Mouse (Mus musculus): Measurements from ENCODE around the gene Farp2. TPM values are rescaled to one million over a fixed set of nuclear protein-coding genes. Genes with fewer than 3 reads are reported as not detected.
A peak's percentile ranks its signal among the peaks of the same experiment; 100 is the strongest.
"Not testable (repeated sequence)": the region's sequence is repeated elsewhere in the genome, so short reads cannot be mapped to it uniquely, and the experiment has no call there.

Farp2 gene
- polyA plus RNA-seq, 1 experiment from 2014 or later, result 8.0 TPM

GRCm38 (mm10) chr1:93506944-93507676, 4.8 kb upstream of the Farp2 start:
- H3K4me2 ChIP-seq (replicated peaks), result no peak overlapping the region
- no peak overlapping the region for H3K9ac ChIP-seq
- H3K9me3 ChIP-seq, result no peaks in the 10 kb centered on the region
- H3K27ac ChIP-seq, result no peak overlapping the region
- no peak for ATAC-seq (ENCODE audit: low FRiP score, low read depth)
- WGBS, result 59% methylated on average over 10 of the region's 10 CpGs
- H3K4me1 ChIP-seq, result peaks cover 7% of the 10 kb centered on the region
- H3K27me3 ChIP-seq, result no peaks in the 10 kb centered on the region
- no peak overlapping the region for H3K4me3 ChIP-seq
- H3K36me3 ChIP-seq, result peaks cover 43% of the 10 kb centered on the region

GRCm38 (mm10) chr1:93508576-93508975, 3.3 kb upstream of the Farp2 start:
- not testable (repeated sequence) for H3K9me3 ChIP-seq; H3K27me3 ChIP-seq; H3K4me2 ChIP-seq (replicated peaks); H3K9ac ChIP-seq; H3K4me3 ChIP-seq; H3K27ac ChIP-seq; ATAC-seq (ENCODE audit: low FRiP score, low read depth)
- H3K36me3 ChIP-seq, result peaks cover 35% of the 10 kb centered on the region
- 63% methylated on average over 1 of the region's 1 CpGs for WGBS
- peaks cover 19% of the 10 kb centered on the region for H3K4me1 ChIP-seq

GRCm38 (mm10) chr1:93512351-93512690, 442 bp downstream of the Farp2 start:
- Histone ChIP-seq H3K36me3 (peaks cover 10% of the 10 kb centered on the region), H3K4me1 (peaks cover 21% of the 10 kb centered on the region), H3K4me2 (replicated peaks) (peak overlapping the region; percentile 82), H3K4me3 (peak overlapping the region; percentile 78), H3K9ac (peak overlapping the region; percentile 81), H3K27ac (peak overlapping the region; percentile 72; the same call in 1 of the 2 replicates), H3K27me3 (no peaks in the 10 kb centered on the region), H3K9me3 (no peaks in the 10 kb centered on the region)
- peak; percentile 50 for ATAC-seq (ENCODE audit: low FRiP score, low read depth)
- WGBS, result 2% methylated on average over 15 of the region's 15 CpGs

GRCm38 (mm10) chr1:93513221-93513620, 1.3 kb downstream of the Farp2 start:
- peak overlapping the region; percentile 48; the same call in 1 of the 2 replicates for H3K9ac ChIP-seq
- peak overlapping the region; percentile 78 for H3K4me3 ChIP-seq
- peaks cover 10% of the 10 kb centered on the region for H3K36me3 ChIP-seq
- no peaks in the 10 kb centered on the region for H3K27me3 ChIP-seq
- no peaks in the 10 kb centered on the region for H3K9me3 ChIP-seq
- H3K4me2 ChIP-seq (replicated peaks), result peak overlapping the region; percentile 82
- ATAC-seq (ENCODE audit: low FRiP score, low read depth), result no peak
- H3K27ac ChIP-seq, result no peak overlapping the region
- H3K4me1 ChIP-seq, result peaks cover 21% of the 10 kb centered on the region
- 71% methylated on average over 14 of the region's 14 CpGs for WGBS

GRCm38 (mm10) chr1:93521491-93521890, 9.6 kb downstream of the Farp2 start:
- Histone ChIP-seq H3K4me2 (replicated peaks) (no peak overlapping the region), H3K4me3 (no peak overlapping the region), H3K9ac (no peak overlapping the region), H3K9me3 (no peaks in the 10 kb centered on the region), H3K27ac (no peak overlapping the region), H3K36me3 (peaks cover 6% of the 10 kb centered on the region; the same call in 1 of the 2 replicates), H3K4me1 (no peaks in the 10 kb centered on the region), H3K27me3 (no peaks in the 10 kb centered on the region)
- ATAC-seq (ENCODE audit: low FRiP score, low read depth), result no peak
- WGBS, result 74% methylated on average over 2 of the region's 2 CpGs

- Histone ChIP-seq H3K4me2 (replicated peaks) (no peak overlapping the region), H3K27ac (no peak overlapping the region)
- no peak for ATAC-seq (ENCODE audit: low FRiP score, low read depth)
These were observed 10.4 kb downstream of the Farp2 start for GRCm38 (mm10) chr1:93522325-93522724.

GRCm38 (mm10) chr1:93529801-93530200, 17.9 kb downstream of the Farp2 start:
- Histone ChIP-seq H3K9ac (no peak overlapping the region), H3K9me3 (no peaks in the 10 kb centered on the region), H3K27me3 (no peaks in the 10 kb centered on the region), H3K27ac (no peak overlapping the region), H3K4me2 (replicated peaks) (no peak overlapping the region), H3K36me3 (peaks cover 42% of the 10 kb centered on the region), H3K4me3 (no peak overlapping the region), H3K4me1 (no peaks in the 10 kb centered on the region)
- WGBS, result 86% methylated on average over 6 of the region's 6 CpGs
- no peak for ATAC-seq (ENCODE audit: low FRiP score, low read depth)

More at GRCm38 (mm10) chr1:93522325-93522724, 10.4 kb downstream of the Farp2 start:
- WGBS, result 80% methylated on average over 1 of the region's 1 CpGs
- no peaks in the 10 kb centered on the region for H3K4me1 ChIP-seq
- no peak overlapping the region for H3K4me3 ChIP-seq
- no peaks in the 10 kb centered on the region for H3K27me3 ChIP-seq
- no peaks in the 10 kb centered on the region for H3K9me3 ChIP-seq
- H3K9ac ChIP-seq, result no peak overlapping the region
- peaks cover 6% of the 10 kb centered on the region; the same call in 1 of the 2 replicates for H3K36me3 ChIP-seq

GRCm38 (mm10) chr1:93537227-93537626, 25.3 kb downstream of the Farp2 start:
- 86% methylated on average over 6 of the region's 6 CpGs for WGBS

GRCm38 (mm10) chr1:93543196-93543595, 31.3 kb downstream of the Farp2 start:
- H3K27me3 ChIP-seq, result no peaks in the 10 kb centered on the region
- H3K9me3 ChIP-seq, result no peaks in the 10 kb centered on the region
- WGBS, result 84% methylated on average over 2 of the region's 2 CpGs
- no peak for ATAC-seq (ENCODE audit: low FRiP score, low read depth)
- no peaks in the 10 kb centered on the region for H3K4me1 ChIP-seq
- H3K4me2 ChIP-seq (replicated peaks), result no peak overlapping the region
- H3K36me3 ChIP-seq, result 0 out of 2 replicates have a peak, but pooled peaks cover 2% of the 10 kb centered on the region
- no peak overlapping the region for H3K9ac ChIP-seq
- no peak overlapping the region for H3K4me3 ChIP-seq
- H3K27ac ChIP-seq, result no peak overlapping the region

More at GRCm38 (mm10) chr1:93537227-93537626, 25.3 kb downstream of the Farp2 start:
- Histone ChIP-seq H3K9me3 (no peaks in the 10 kb centered on the region), H3K27ac (no peak overlapping the region), H3K4me2 (replicated peaks) (no peak overlapping the region), H3K36me3 (peaks cover 20% of the 10 kb centered on the region), H3K4me3 (no peak overlapping the region), H3K4me1 (no peaks in the 10 kb centered on the region), H3K9ac (no peak overlapping the region), H3K27me3 (no peaks in the 10 kb centered on the region)
- no peak for ATAC-seq (ENCODE audit: low FRiP score, low read depth)

GRCm38 (mm10) chr1:93547286-93547685, 35.4 kb downstream of the Farp2 start:
- no peak overlapping the region for H3K9ac ChIP-seq
- 77% methylated on average over 1 of the region's 1 CpGs for WGBS

GRCm38 (mm10) chr1:93551427-93551826, 39.5 kb downstream of the Farp2 start:
- H3K27me3 ChIP-seq, result no peaks in the 10 kb centered on the region
- H3K4me3 ChIP-seq, result no peak overlapping the region
- peaks cover 6% of the 10 kb centered on the region; the same call in 1 of the 2 replicates for H3K4me1 ChIP-seq
- H3K9ac ChIP-seq, result no peak overlapping the region
- H3K36me3 ChIP-seq, result peaks cover 9% of the 10 kb centered on the region
- H3K27ac ChIP-seq, result no peak overlapping the region
- no peak overlapping the region for H3K4me2 ChIP-seq (replicated peaks)
- 60% methylated on average over 5 of the region's 5 CpGs for WGBS
- H3K9me3 ChIP-seq, result peaks cover 4% of the 10 kb centered on the region; the same call in 1 of the 2 replicates
- no peak for ATAC-seq (ENCODE audit: low FRiP score, low read depth)

More at GRCm38 (mm10) chr1:93547286-93547685, 35.4 kb downstream of the Farp2 start:
- Histone ChIP-seq H3K36me3 (0 out of 2 replicates have a peak, but pooled peaks cover 3% of the 10 kb centered on the region), H3K27me3 (no peaks in the 10 kb centered on the region), H3K27ac (no peak overlapping the region), H3K9me3 (no peaks in the 10 kb centered on the region), H3K4me1 (peaks cover 6% of the 10 kb centered on the region; the same call in 1 of the 2 replicates), H3K4me2 (replicated peaks) (no peak overlapping the region), H3K4me3 (no peak overlapping the region)
- ATAC-seq (ENCODE audit: low FRiP score, low read depth), result no peak

- no peak for ATAC-seq (ENCODE audit: low FRiP score, low read depth)
- no peak overlapping the region for H3K4me3 ChIP-seq
- no peak overlapping the region for H3K4me2 ChIP-seq (replicated peaks)
- H3K9me3 ChIP-seq, result no peaks in the 10 kb centered on the region
- H3K27ac ChIP-seq, result no peak overlapping the region
- no peak overlapping the region for H3K9ac ChIP-seq
- peaks cover 23% of the 10 kb centered on the region for H3K36me3 ChIP-seq
- WGBS, result 83% methylated on average over 7 of the region's 7 CpGs
- no peaks in the 10 kb centered on the region for H3K4me1 ChIP-seq
- H3K27me3 ChIP-seq, result no peaks in the 10 kb centered on the region
These were observed 51.3 kb downstream of the Farp2 start for GRCm38 (mm10) chr1:93563224-93563623.

Data from limb, embryonic 13.5 days (tissue).